Mouse (Mus musculus) hindbrain, embryonic 10.5 days (tissue): ENCODE data around the gene Qrsl1. TPM values are rescaled to one million over a fixed set of nuclear protein-coding genes. Genes with fewer than 3 reads are reported as not detected.

ENCODE experiments used
- polyA plus RNA-seq: library from polyadenylated mRNA; unstranded; fragments of >200 nt; fragmentation: Nextera tagmentation; extraction: Ambion mirVana; gene quantifications from 2 replicates; pipeline ENCODE4 v1.2.1, GENCODE M21; 2016

Gene Qrsl1
- polyA plus RNA-seq, 1 experiment from 2014 or later: 24.8 TPM

Other genes starting within 250 kb of the Qrsl1 start
- gene Rtn4ip1, start 62 bp upstream of the Qrsl1 start, polyA plus RNA-seq: 17.5 and 20.2 TPM in 2 replicates
- gene Crybg1, start 247.1 kb upstream of the Qrsl1 start, polyA plus RNA-seq: 0.21 and 0.22 TPM in 2 replicates